Mouse (Mus musculus): Measurements from ENCODE around the gene Ptprh. TPM values are rescaled to one million over a fixed set of nuclear protein-coding genes. Genes with fewer than 3 reads are reported as not detected.

Ptprh gene
- not detected for polyA plus RNA-seq (2021)

DNA sequence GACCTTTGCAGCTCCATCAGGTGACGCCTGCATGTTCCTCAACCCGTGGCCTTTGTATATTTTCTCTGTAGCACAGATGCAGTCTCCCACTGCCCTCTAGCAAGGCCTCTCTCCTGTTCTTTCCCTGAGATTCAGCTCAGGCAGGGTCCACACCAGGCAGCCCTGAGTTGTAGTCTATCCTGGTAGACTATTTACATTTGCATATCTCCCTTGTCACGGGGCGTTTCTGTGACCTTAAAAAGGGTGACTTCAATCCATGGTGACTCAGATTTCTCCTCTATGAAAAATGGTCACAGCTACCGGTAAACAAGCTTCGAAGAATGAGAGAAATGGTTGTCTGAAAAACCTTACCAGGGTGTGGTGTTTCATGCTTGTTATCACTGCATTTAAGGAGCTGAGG, at the start of gene Ptprh:
Ptprh (minus strand) TSS at position 169 of the 400 bp plus-strand sequence.
- no peak for ATAC-seq
- DNase-seq (ENCODE audit: low read depth, low spot score), result no peak
- TF ChIP-seq CTCF (IDR thresholded peaks at IDR 0.05), result no peak
- CTCF ChIA-PET, result no interaction called here
- H3K27me3 ChIP-seq, result peaks cover 7% of the 10 kb centered on the region
- POLR2A ChIA-PET, result no interaction called here
- in situ Hi-C loops (cut with MboI; ENCODE audit: low pct_unique_long_range_greater_than_20kb), result no loop called here

DNA sequence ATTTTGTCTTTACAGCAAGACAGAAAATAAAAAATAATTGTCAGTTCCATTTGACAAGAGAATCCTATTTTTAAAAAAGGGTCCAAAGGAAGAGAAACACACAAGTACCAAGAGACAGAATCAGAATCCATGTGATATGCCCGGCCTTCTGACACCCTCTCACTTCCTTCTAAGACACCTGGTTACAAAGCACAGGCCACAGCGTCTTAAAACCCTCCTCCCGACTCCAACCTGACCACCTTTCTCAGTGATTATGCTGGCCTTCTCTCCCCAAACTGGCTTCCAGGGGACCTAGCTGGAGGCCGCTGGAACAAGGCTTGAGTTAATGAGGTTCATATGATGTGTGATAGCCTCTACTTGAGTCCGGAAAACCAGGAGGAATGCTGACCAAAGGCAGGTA, 49.5 kb upstream of the Ptprh start:
- no peak for TF ChIP-seq CTCF (IDR thresholded peaks at IDR 0.05)
- CTCF ChIA-PET, result no interaction called here
- no peaks in the 10 kb centered on the region for H3K27me3 ChIP-seq
- POLR2A ChIA-PET, result no interaction called here
- in situ Hi-C loops (cut with MboI; ENCODE audit: low pct_unique_long_range_greater_than_20kb), result no loop called here
- ATAC-seq, result no peak
- no peak for DNase-seq (ENCODE audit: low read depth, low spot score)

DNA sequence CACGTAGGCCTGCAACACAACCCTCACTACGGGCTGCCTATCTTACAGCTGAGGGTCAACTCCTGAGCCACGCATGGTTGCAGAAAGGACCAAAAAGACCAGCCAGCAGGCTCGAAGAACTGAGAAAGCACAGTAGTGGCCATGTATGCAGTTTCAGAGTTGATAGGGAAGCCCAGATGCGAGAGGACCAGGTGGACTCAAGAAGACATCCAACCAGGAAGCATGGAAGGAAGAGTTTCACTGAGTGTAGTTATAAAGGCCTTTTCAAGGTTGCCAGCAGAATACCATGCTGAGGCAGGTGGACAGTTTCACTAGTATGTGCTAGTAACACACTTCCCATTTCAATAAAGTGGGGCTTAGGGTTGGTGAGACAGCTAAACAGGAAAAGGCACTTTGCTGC, 48.9 kb upstream of the Ptprh start:
- TF ChIP-seq CTCF (IDR thresholded peaks at IDR 0.05), result no peak
- no peaks in the 10 kb centered on the region for H3K27me3 ChIP-seq
- in situ Hi-C loops (cut with MboI; ENCODE audit: low pct_unique_long_range_greater_than_20kb), result no loop called here
- CTCF ChIA-PET, result interaction anchor here (1.2 kb wide), 1 partner anchor 11 kb away, joined by 3 read pairs; no protein-coding TSS in a partner anchor
- POLR2A ChIA-PET, result no interaction called here
- ATAC-seq (no peak), DNase-seq (ENCODE audit: low read depth, low spot score) (no peak)

DNA sequence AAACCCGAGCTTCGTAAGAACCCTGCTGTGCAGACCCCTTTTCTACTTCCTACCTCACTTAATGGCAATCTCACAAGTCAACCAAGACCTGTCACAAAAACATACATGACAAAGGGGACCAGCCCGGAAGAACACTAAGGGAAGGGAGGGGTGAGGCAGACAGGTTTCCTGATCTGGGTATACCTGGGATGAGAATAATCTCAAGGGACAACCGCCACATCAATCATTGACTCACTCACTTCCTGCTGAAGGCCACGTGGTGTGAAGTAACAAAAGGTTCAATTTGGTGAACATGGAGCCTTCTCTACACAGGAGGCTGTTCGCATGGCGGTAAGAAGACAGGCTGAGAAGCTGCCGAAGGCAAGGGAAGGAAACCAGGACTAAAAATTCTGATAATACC, 47.7 kb upstream of the Ptprh start:
- DNase-seq (ENCODE audit: low read depth, low spot score), result no peak
- CTCF ChIA-PET, result no interaction called here

DNA sequence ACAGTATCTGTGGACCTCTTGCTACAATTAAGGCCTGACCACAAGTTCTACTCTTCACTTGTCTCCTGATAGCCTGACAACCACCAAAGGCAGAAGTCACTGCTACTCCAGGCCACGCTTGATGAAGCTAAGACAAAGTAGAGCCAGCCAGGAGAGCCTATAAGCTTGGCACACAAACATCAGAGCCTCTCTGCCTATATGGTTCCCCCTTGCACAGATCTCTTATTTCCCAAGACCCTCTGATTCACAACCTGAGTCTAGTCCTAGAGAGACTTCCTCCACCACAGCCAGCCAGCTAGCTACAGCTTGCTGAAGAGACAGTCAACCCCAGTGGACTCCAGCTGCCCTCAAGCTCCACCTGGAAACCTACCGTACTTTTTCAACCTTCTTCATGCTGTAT, 44.2 kb upstream of the Ptprh start:
- TF ChIP-seq CTCF (IDR thresholded peaks at IDR 0.05), result no peak
- in situ Hi-C loops (cut with MboI; ENCODE audit: low pct_unique_long_range_greater_than_20kb), result no loop called here
- no peaks in the 10 kb centered on the region for H3K27me3 ChIP-seq
- CTCF ChIA-PET, result interaction anchor here (1.1 to 1.2 kb wide), 2 partner anchors 12 to 24 kb away, joined by 3 read pairs; no protein-coding TSS in a partner anchor
- no peak for DNase-seq (ENCODE audit: low read depth, low spot score)
- POLR2A ChIA-PET, result interaction anchor here (1.1 kb wide), 1 partner anchor 9 kb away, joined by 4 read pairs; no protein-coding TSS in a partner anchor
- no peak for ATAC-seq

More for the DNA sequence above, 47.7 kb upstream of the Ptprh start:
- no peaks in the 10 kb centered on the region for H3K27me3 ChIP-seq
- in situ Hi-C loops (cut with MboI; ENCODE audit: low pct_unique_long_range_greater_than_20kb), result no loop called here
- no peak for TF ChIP-seq CTCF (IDR thresholded peaks at IDR 0.05)
- POLR2A ChIA-PET, result no interaction called here
- ATAC-seq, result no peak

DNA sequence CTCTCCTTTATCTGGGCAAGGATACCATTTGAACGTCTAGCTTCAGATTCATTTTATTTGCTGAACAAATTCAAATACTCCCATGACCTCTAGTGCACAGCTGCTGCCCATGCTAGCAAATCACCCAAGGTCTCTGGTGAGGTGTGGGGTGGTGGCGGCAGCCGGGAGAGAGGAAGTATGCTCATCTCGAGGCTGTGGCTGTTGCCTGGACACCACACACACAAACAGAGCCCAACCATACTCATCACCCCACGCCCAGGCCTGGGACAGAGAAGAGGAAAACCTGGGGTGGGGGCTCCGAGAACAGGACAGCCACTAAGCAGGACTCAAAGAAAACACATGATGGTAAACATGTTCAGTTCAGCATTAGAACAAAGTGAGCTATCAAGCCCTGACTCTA, 43.5 kb upstream of the Ptprh start:
- CTCF ChIA-PET, result interaction anchor here (1.1 to 1.2 kb wide), 2 partner anchors 13 to 24 kb away, joined by 3 read pairs; no protein-coding TSS in a partner anchor
- DNase-seq (ENCODE audit: low read depth, low spot score) (no peak), ATAC-seq (no peak)
- POLR2A ChIA-PET, result interaction anchor here (0.6 kb wide), 2 partner anchors 53 to 58 kb away, joined by 3 to 4 read pairs; no protein-coding TSS in a partner anchor
- TF ChIP-seq CTCF (IDR thresholded peaks at IDR 0.05), result no peak
- no peaks in the 10 kb centered on the region for H3K27me3 ChIP-seq
- in situ Hi-C loops (cut with MboI; ENCODE audit: low pct_unique_long_range_greater_than_20kb), result no loop called here

DNA sequence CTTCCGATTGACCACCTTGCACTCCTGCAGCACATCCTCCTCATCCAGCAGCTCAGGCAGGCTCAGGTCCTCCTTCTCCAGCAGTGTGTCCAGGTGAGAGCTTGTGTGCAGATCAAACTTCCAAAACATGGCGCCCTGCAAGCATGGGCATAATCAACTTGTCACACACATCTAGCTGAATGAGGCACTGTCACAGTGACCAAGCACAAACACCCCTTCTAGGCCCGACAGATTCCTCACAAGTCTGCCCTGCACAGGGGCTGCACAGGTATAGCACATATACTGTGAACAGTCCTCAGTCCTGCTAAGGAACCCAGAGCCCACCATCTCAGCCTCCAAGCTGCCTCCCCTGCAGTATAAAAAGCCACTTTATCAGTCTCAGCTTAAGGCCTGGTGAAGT, 43.0 kb upstream of the Ptprh start:
- DNase-seq (ENCODE audit: low read depth, low spot score), result no peak
- POLR2A ChIA-PET, result no interaction called here
- no peaks in the 10 kb centered on the region for H3K27me3 ChIP-seq
- no peak for TF ChIP-seq CTCF (IDR thresholded peaks at IDR 0.05)
- in situ Hi-C loops (cut with MboI; ENCODE audit: low pct_unique_long_range_greater_than_20kb), result no loop called here
- CTCF ChIA-PET, result no interaction called here
- no peak for ATAC-seq

DNA sequence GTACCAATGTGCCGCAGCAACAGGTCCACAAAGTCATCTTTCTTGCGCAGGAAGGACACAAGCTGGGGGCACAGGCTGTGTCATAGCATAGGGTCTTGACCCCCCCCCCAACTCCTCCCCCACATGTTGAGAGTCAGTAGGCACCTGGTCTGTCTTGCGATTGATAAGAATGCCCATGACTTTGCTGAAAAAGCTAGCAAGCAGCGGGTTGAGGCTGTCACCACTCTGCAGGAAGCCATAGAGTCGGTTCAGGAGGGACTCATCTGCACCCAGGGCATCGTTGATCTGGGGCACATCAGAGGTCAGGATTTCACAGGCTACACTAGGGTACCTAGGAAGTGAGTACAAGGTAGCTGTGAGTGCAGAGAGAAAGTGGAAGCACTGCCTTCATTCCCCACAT, 39.4 kb upstream of the Ptprh start:
- no peak for TF ChIP-seq CTCF (IDR thresholded peaks at IDR 0.05)
- no peak for ATAC-seq
- CTCF ChIA-PET, result interaction anchor here (1.5 kb wide), 2 partner anchors 16 to 130 kb away, joined by 3 read pairs; no protein-coding TSS in a partner anchor
- POLR2A ChIA-PET, result no interaction called here
- no peaks in the 10 kb centered on the region for H3K27me3 ChIP-seq
- in situ Hi-C loops (cut with MboI; ENCODE audit: low pct_unique_long_range_greater_than_20kb), result no loop called here
- DNase-seq (ENCODE audit: low read depth, low spot score), result no peak

DNA sequence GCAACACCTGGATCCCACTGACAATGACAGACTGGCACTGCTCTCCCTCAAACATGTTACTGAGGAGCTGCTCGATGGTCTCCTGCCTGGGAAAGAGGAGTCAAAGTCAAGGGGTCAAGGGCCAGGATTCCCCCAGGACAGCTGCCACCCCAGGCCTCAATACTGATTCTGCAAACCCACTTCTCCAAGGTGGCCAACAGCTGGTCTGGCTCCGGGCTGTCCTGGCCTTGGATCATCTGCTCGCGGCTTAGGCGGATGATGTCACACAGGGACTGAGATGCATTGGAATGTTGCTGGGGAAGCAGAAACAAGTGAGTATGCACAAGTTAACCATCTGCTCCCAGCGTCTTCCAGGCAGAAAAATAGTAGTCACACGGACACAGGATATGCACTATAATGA, 38.1 kb upstream of the Ptprh start:
- in situ Hi-C loops (cut with MboI; ENCODE audit: low pct_unique_long_range_greater_than_20kb), result no loop called here

DNA sequence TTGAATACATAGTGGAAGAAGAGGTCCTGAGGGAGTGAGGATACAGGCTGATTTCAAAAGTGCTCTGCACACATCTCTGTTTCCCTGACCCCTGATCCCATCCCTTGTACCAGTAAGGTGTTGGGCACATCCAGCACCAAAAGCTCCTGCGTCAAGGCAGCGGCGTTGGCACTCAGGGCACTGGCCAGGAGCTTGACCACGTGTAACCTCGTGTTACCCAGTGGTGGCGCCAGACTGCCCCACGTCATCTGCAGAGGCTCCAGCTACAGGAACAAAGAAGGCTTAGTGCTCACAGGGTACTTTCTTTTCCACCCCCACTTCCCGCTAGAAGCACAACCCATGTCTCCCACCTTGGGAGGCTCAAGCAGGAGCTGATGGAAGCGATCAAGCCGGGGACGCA, 37.3 kb upstream of the Ptprh start:
- in situ Hi-C loops (cut with MboI; ENCODE audit: low pct_unique_long_range_greater_than_20kb), result no loop called here
- DNase-seq (ENCODE audit: low read depth, low spot score), result no peak
- no peak for TF ChIP-seq CTCF (IDR thresholded peaks at IDR 0.05)
- CTCF ChIA-PET, result interaction anchor here (1.4 kb wide), 1 partner anchor 11 kb away, joined by 3 read pairs; no protein-coding TSS in a partner anchor
- no peak for ATAC-seq
- POLR2A ChIA-PET, result no interaction called here
- no peaks in the 10 kb centered on the region for H3K27me3 ChIP-seq

More for the DNA sequence above, 38.1 kb upstream of the Ptprh start:
- no peak for ATAC-seq
- ChIA-PET POLR2A (no interaction called here), CTCF (interaction anchor here (1.3 to 1.4 kb wide), 2 partner anchors 10 to 18 kb away, joined by 3 read pairs; no protein-coding TSS in a partner anchor)
- no peak for DNase-seq (ENCODE audit: low read depth, low spot score)
- no peaks in the 10 kb centered on the region for H3K27me3 ChIP-seq
- no peak for TF ChIP-seq CTCF (IDR thresholded peaks at IDR 0.05)

DNA sequence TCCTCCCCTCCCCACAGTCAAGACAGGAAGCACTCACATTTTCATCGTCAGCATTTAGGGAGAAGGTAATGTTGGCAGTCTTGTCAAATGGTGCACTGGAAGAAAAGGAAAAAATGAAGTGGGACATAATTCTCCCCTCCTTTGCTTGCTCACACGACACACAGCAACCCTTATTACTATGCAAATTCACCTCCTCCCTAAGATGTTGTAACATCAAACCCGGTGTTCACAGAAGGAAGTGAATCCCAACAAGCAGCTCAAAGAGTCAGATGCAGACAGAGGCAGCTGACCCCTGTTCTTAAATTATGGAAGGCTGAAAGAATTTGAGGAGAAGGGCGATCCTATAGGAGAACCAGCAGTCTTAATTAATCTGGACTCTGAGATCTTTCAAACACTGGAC, 32.3 kb upstream of the Ptprh start:
- CTCF ChIA-PET, result no interaction called here
- ATAC-seq (no peak), DNase-seq (ENCODE audit: low read depth, low spot score) (no peak)
- no peaks in the 10 kb centered on the region for H3K27me3 ChIP-seq
- no peak for TF ChIP-seq CTCF (IDR thresholded peaks at IDR 0.05)
- in situ Hi-C loops (cut with MboI; ENCODE audit: low pct_unique_long_range_greater_than_20kb), result no loop called here
- POLR2A ChIA-PET, result no interaction called here

DNA sequence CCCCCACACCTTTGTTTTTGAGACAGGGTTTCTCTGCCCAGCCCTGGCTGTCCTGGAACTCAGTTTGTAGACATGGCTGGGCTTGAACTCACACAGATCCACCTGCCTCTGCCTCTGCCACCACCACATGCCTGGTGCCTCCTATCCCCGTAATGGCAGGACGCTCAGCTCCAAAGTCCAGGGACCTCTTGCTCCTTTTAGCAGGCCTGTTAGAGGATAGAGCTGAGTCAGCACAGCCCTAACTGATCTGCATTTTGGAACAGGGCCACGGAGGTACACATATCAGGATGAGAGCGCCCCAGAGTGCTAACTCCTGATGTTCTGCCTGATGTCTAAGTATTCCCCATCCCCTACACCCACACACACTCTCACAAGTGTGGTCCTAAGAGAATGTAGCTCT, 27.2 kb upstream of the Ptprh start, which contains the start of gene Tmem86b:
Tmem86b (minus strand) TSS at position 392 of the 400 bp plus-strand sequence.
- CTCF ChIA-PET, result no interaction called here
- DNase-seq (ENCODE audit: low read depth, low spot score) (no peak), ATAC-seq (no peak)
- no peak for TF ChIP-seq CTCF (IDR thresholded peaks at IDR 0.05)
- H3K27me3 ChIP-seq, result no peaks in the 10 kb centered on the region
- POLR2A ChIA-PET, result no interaction called here
- in situ Hi-C loops (cut with MboI; ENCODE audit: low pct_unique_long_range_greater_than_20kb), result no loop called here

Measured in Patski (cell line).